Mouse (Mus musculus): Measurements from ENCODE around the gene Kmo. TPM values are rescaled to one million over a fixed set of nuclear protein-coding genes. Genes with fewer than 3 reads are reported as not detected.

The Kmo gene
- total and polyA plus RNA-seq, 2 experiments = 69.1 to 319 TPM

- Histone ChIP-seq H3K79me2 (ENCODE audit: control insufficient read depth, insufficient read depth, low read length) (no peaks in the 10 kb centered on the region), H3K4me1 (ENCODE audit: control insufficient read depth, insufficient read depth, low read length) (no peaks in the 10 kb centered on the region; the same call in 1 of the 2 replicates), H3K9ac (ENCODE audit: low read depth, low read length) (no peak overlapping the region), H3K4me3 (ENCODE audit: insufficient read depth, low read depth, low read length) (no peak overlapping the region), H3K27me3 (ENCODE audit: control insufficient read depth, insufficient read depth, low read length) (no peaks in the 10 kb centered on the region), H3K27ac (replicated peaks; ENCODE audit: insufficient read depth, low read depth, low read length) (no peak overlapping the region), H3K36me3 (ENCODE audit: control insufficient read depth, insufficient read depth, low read length) (no peaks in the 10 kb centered on the region)
- TF ChIP-seq CTCF (IDR thresholded peaks at IDR 0.05; ENCODE audit: low read depth, low read length) = no peak
- TF ChIP-seq POLR2A (IDR thresholded peaks at IDR 0.05; ENCODE audit: extremely low read depth, insufficient read depth, low read length) = no peak
- DNase-seq (ENCODE audit: extremely low read depth, low read depth, low spot score) = no peak
- WGBS = 88% methylated on average over 4 of the region's 4 CpGs
Observed at GRCm38 (mm10) chr1:175582799-175583198, 37.4 kb upstream of the Kmo start.

GRCm38 (mm10) chr1:175585267-175585666 lies 34.9 kb upstream of the Kmo start:
- H3K27ac ChIP-seq (replicated peaks; ENCODE audit: insufficient read depth, low read depth, low read length) = no peak overlapping the region
- H3K4me3 ChIP-seq (ENCODE audit: insufficient read depth, low read depth, low read length) = no peak overlapping the region
- no peak for DNase-seq (ENCODE audit: extremely low read depth, low read depth, low spot score)
- H3K4me1 ChIP-seq (ENCODE audit: control insufficient read depth, insufficient read depth, low read length) = no peaks in the 10 kb centered on the region; the same call in 1 of the 2 replicates
- H3K27me3 ChIP-seq (ENCODE audit: control insufficient read depth, insufficient read depth, low read length) = no peaks in the 10 kb centered on the region
- no peaks in the 10 kb centered on the region for H3K36me3 ChIP-seq (ENCODE audit: control insufficient read depth, insufficient read depth, low read length)
- WGBS = 74% methylated on average over 2 of the region's 2 CpGs
- no peak overlapping the region for H3K9ac ChIP-seq (ENCODE audit: low read depth, low read length)
- TF ChIP-seq POLR2A (IDR thresholded peaks at IDR 0.05; ENCODE audit: extremely low read depth, insufficient read depth, low read length) (no peak), CTCF (IDR thresholded peaks at IDR 0.05; ENCODE audit: low read depth, low read length) (no peak)
- H3K79me2 ChIP-seq (ENCODE audit: control insufficient read depth, insufficient read depth, low read length) = no peaks in the 10 kb centered on the region

- Histone ChIP-seq H3K4me3 (ENCODE audit: insufficient read depth, low read depth, low read length) (no peak overlapping the region), H3K79me2 (ENCODE audit: control insufficient read depth, insufficient read depth, low read length) (no peaks in the 10 kb centered on the region), H3K36me3 (ENCODE audit: control insufficient read depth, insufficient read depth, low read length) (no peaks in the 10 kb centered on the region), H3K27ac (replicated peaks; ENCODE audit: insufficient read depth, low read depth, low read length) (no peak overlapping the region), H3K27me3 (ENCODE audit: control insufficient read depth, insufficient read depth, low read length) (no peaks in the 10 kb centered on the region), H3K4me1 (ENCODE audit: control insufficient read depth, insufficient read depth, low read length) (no peaks in the 10 kb centered on the region; the same call in 1 of the 2 replicates), H3K9ac (ENCODE audit: low read depth, low read length) (no peak overlapping the region)
- WGBS = 42% methylated on average over 5 of the region's 5 CpGs
- no peak for DNase-seq (ENCODE audit: extremely low read depth, low read depth, low spot score)
- TF ChIP-seq POLR2A (IDR thresholded peaks at IDR 0.05; ENCODE audit: extremely low read depth, insufficient read depth, low read length) (no peak), CTCF (IDR thresholded peaks at IDR 0.05; ENCODE audit: low read depth, low read length) (no peak)
Observed at GRCm38 (mm10) chr1:175586656-175587055, 33.5 kb upstream of the Kmo start.

- no peaks in the 10 kb centered on the region; the same call in 1 of the 2 replicates for H3K36me3 ChIP-seq (ENCODE audit: control insufficient read depth, insufficient read depth, low read length)
- no peaks in the 10 kb centered on the region; the same call in 1 of the 2 replicates for H3K4me1 ChIP-seq (ENCODE audit: control insufficient read depth, insufficient read depth, low read length)
- no peak overlapping the region for H3K27ac ChIP-seq (replicated peaks; ENCODE audit: insufficient read depth, low read depth, low read length)
- no peaks in the 10 kb centered on the region for H3K79me2 ChIP-seq (ENCODE audit: control insufficient read depth, insufficient read depth, low read length)
- TF ChIP-seq POLR2A (IDR thresholded peaks at IDR 0.05; ENCODE audit: extremely low read depth, insufficient read depth, low read length) (no peak), CTCF (IDR thresholded peaks at IDR 0.05; ENCODE audit: low read depth, low read length) (no peak)
- no peaks in the 10 kb centered on the region for H3K27me3 ChIP-seq (ENCODE audit: control insufficient read depth, insufficient read depth, low read length)
- no peak overlapping the region for H3K4me3 ChIP-seq (ENCODE audit: insufficient read depth, low read depth, low read length)
- 95% methylated on average over 1 of the region's 1 CpGs for WGBS
- no peak for DNase-seq (ENCODE audit: extremely low read depth, low read depth, low spot score)
- H3K9ac ChIP-seq (ENCODE audit: low read depth, low read length) = no peak overlapping the region
Observed at GRCm38 (mm10) chr1:175592832-175593231, 27.3 kb upstream of the Kmo start.

GRCm38 (mm10) chr1:175602231-175602630 lies 17.9 kb upstream of the Kmo start:
- Histone ChIP-seq H3K4me3 (ENCODE audit: insufficient read depth, low read depth, low read length) (no peak overlapping the region), H3K4me1 (ENCODE audit: control insufficient read depth, insufficient read depth, low read length) (peaks cover 14% of the 10 kb centered on the region), H3K79me2 (ENCODE audit: control insufficient read depth, insufficient read depth, low read length) (no peaks in the 10 kb centered on the region), H3K36me3 (ENCODE audit: control insufficient read depth, insufficient read depth, low read length) (peaks cover 48% of the 10 kb centered on the region), H3K9ac (ENCODE audit: low read depth, low read length) (no peak overlapping the region; the same call in 1 of the 2 replicates), H3K27ac (replicated peaks; ENCODE audit: insufficient read depth, low read depth, low read length) (peak overlapping the region; percentile 56), H3K27me3 (ENCODE audit: control insufficient read depth, insufficient read depth, low read length) (no peaks in the 10 kb centered on the region)
- 34% methylated on average over 11 of the region's 11 CpGs for WGBS
- DNase-seq (ENCODE audit: extremely low read depth, low read depth, low spot score) = peak; percentile 94
- TF ChIP-seq CTCF (IDR thresholded peaks at IDR 0.05; ENCODE audit: low read depth, low read length) = no peak
- TF ChIP-seq POLR2A (IDR thresholded peaks at IDR 0.05; ENCODE audit: extremely low read depth, insufficient read depth, low read length) = no peak

- no peaks in the 10 kb centered on the region for H3K79me2 ChIP-seq (ENCODE audit: control insufficient read depth, insufficient read depth, low read length)
- H3K36me3 ChIP-seq (ENCODE audit: control insufficient read depth, insufficient read depth, low read length) = peaks cover 53% of the 10 kb centered on the region
- WGBS = 72% methylated on average over 6 of the region's 6 CpGs
- H3K27me3 ChIP-seq (ENCODE audit: control insufficient read depth, insufficient read depth, low read length) = no peaks in the 10 kb centered on the region
- H3K4me1 ChIP-seq (ENCODE audit: control insufficient read depth, insufficient read depth, low read length) = peaks cover 19% of the 10 kb centered on the region
- no peak overlapping the region for H3K9ac ChIP-seq (ENCODE audit: low read depth, low read length)
- TF ChIP-seq CTCF (IDR thresholded peaks at IDR 0.05; ENCODE audit: low read depth, low read length) (peak; percentile 36), POLR2A (IDR thresholded peaks at IDR 0.05; ENCODE audit: extremely low read depth, insufficient read depth, low read length) (no peak)
- no peak overlapping the region for H3K4me3 ChIP-seq (ENCODE audit: insufficient read depth, low read depth, low read length)
- no peak overlapping the region for H3K27ac ChIP-seq (replicated peaks; ENCODE audit: insufficient read depth, low read depth, low read length)
- peak; percentile 34 for DNase-seq (ENCODE audit: extremely low read depth, low read depth, low spot score)
Observed at GRCm38 (mm10) chr1:175603390-175603789, 16.8 kb upstream of the Kmo start.

Data from liver, adult 2 months (tissue).